Mouse (Mus musculus) limb, embryonic 13.5 days (tissue): ENCODE data around the gene Steap1. TPM values are rescaled to one million over a fixed set of nuclear protein-coding genes. Genes with fewer than 3 reads are reported as not detected.

Source experiments
- ATAC-seq: fragments of 200-750 bp; cut with Nextera tagmentation; 2 replicates; pipeline ENCODE4 v1.8.0; 2017; ENCODE audit warnings: low read depth, moderate number of reproducible peaks, moderate TSS enrichment; ENCODE audit not compliant: low FRiP score
- H3K27ac ChIP-seq: fragments of 300-500 bp; sonication (generic); 2 replicates; pipeline ENCODE4 v1.5.1; 2015; ENCODE audit warnings: inconsistent platforms, mild to moderate bottlenecking, moderate library complexity
- H3K27me3 ChIP-seq: fragments of 300-500 bp; sonication (generic); 2 replicates; pipeline ENCODE4 v1.6.1; 2015; ENCODE audit warnings: mild to moderate bottlenecking, inconsistent platforms
- H3K36me3 ChIP-seq: fragments of 300-500 bp; sonication (generic); 2 replicates; pipeline ENCODE4 v1.6.1; 2015; ENCODE audit warnings: inconsistent platforms, mild to moderate bottlenecking, moderate library complexity
- H3K4me1 ChIP-seq: fragments of 300-500 bp; sonication (generic); 2 replicates; pipeline ENCODE4 v1.6.1; 2015; ENCODE audit warnings: inconsistent platforms
- H3K4me2 ChIP-seq: fragments of 300-500 bp; sonication (generic); replicated peaks from 2 replicates; pipeline ENCODE4 v1.6.1; 2015; ENCODE audit warnings: inconsistent platforms, mild to moderate bottlenecking, moderate library complexity
- H3K4me3 ChIP-seq: fragments of 300-500 bp; sonication (generic); 2 replicates; pipeline ENCODE4 v1.5.1; 2015; ENCODE audit warnings: moderate library complexity, mild to moderate bottlenecking, inconsistent platforms
- H3K9ac ChIP-seq: fragments of 300-500 bp; sonication (generic); 2 replicates; pipeline ENCODE4 v1.6.1; 2015; ENCODE audit warnings: mild to moderate bottlenecking, inconsistent platforms
- H3K9me3 ChIP-seq: fragments of 300-500 bp; sonication (generic); 2 replicates; pipeline ENCODE4 v1.6.1; 2016; ENCODE audit warnings: inconsistent platforms
- WGBS: fragments of 180-500 bp; shearing (Covaris S2); methylation state at CpG from one replicate; pipeline ENCODE4 v1.1.7; 2015; 5-methylcytosine and 5-hydroxymethylcytosine counted together
- polyA plus RNA-seq: library from polyadenylated mRNA; unstranded; fragments of >200 nt; fragmentation: Nextera tagmentation; extraction: Ambion mirVana; gene quantifications from 2 replicates; pipeline ENCODE4 v1.2.1, GENCODE M21; 2015

The Steap1 gene
- 5.0 and 5.8 TPM in 2 replicates for polyA plus RNA-seq

GRCm38 (mm10) chr5:5748866-5749682 is at the start of gene Steap1:
Gene Steap1, minus strand, starts transcription at chr5:5749326.
- peak; percentile 94 for ATAC-seq
- Histone ChIP-seq H3K4me1 (peaks cover 3% of the 10 kb centered on the region; the same call in 1 of the 2 replicates), H3K9ac (peak within 1 kb of the TSS; percentile 74), H3K4me3 (peak within 1 kb of the TSS; percentile 68), H3K4me2 (peak within 1 kb of the TSS; percentile 90), H3K27ac (no peak within 1 kb of the TSS), H3K27me3 (peaks cover 18% of the 10 kb centered on the region), H3K36me3 (no peaks in the 10 kb centered on the region), H3K9me3 (no peaks in the 10 kb centered on the region)
- under 1% methylated on average over 70 of the region's 75 CpGs for WGBS

- no peak overlapping the region for H3K9ac ChIP-seq
- ATAC-seq: no peak
- no peaks in the 10 kb centered on the region for H3K27me3 ChIP-seq
- no peak overlapping the region for H3K4me2 ChIP-seq
- no peaks in the 10 kb centered on the region for H3K36me3 ChIP-seq
- no peak overlapping the region for H3K4me3 ChIP-seq
- 76% methylated on average over 2 of the region's 2 CpGs for WGBS
- H3K4me1 ChIP-seq: no peaks in the 10 kb centered on the region
- no peak overlapping the region for H3K27ac ChIP-seq
- H3K9me3 ChIP-seq: no peaks in the 10 kb centered on the region
Measured at GRCm38 (mm10) chr5:5787106-5787505, 38.0 kb upstream of the Steap1 start.

GRCm38 (mm10) chr5:5756392-5757019 is 7.4 kb upstream of the Steap1 start:
- ATAC-seq: no peak
- H3K27ac ChIP-seq: no peak overlapping the region

GRCm38 (mm10) chr5:5755039-5755438 is 5.9 kb upstream of the Steap1 start:
- Histone ChIP-seq H3K4me1 (no peaks in the 10 kb centered on the region), H3K9me3 (no peaks in the 10 kb centered on the region), H3K36me3 (no peaks in the 10 kb centered on the region), H3K27me3 (peaks cover 14% of the 10 kb centered on the region; the same call in 1 of the 2 replicates), H3K9ac (no peak overlapping the region), H3K4me2 (no peak overlapping the region), H3K4me3 (no peak overlapping the region), H3K27ac (no peak overlapping the region)
- WGBS: 2% methylated on average over 9 of the region's 9 CpGs
- ATAC-seq: peak; percentile 5; the same call in 1 of the 2 replicates

More at GRCm38 (mm10) chr5:5756392-5757019, 7.4 kb upstream of the Steap1 start:
- H3K4me1 ChIP-seq: no peaks in the 10 kb centered on the region
- WGBS: 72% methylated on average over 3 of the region's 3 CpGs
- no peak overlapping the region for H3K4me3 ChIP-seq
- no peaks in the 10 kb centered on the region for H3K9me3 ChIP-seq
- H3K36me3 ChIP-seq: no peaks in the 10 kb centered on the region
- no peak overlapping the region for H3K9ac ChIP-seq
- H3K27me3 ChIP-seq: peaks cover 9% of the 10 kb centered on the region; the same call in 1 of the 2 replicates
- no peak overlapping the region for H3K4me2 ChIP-seq

DNA sequence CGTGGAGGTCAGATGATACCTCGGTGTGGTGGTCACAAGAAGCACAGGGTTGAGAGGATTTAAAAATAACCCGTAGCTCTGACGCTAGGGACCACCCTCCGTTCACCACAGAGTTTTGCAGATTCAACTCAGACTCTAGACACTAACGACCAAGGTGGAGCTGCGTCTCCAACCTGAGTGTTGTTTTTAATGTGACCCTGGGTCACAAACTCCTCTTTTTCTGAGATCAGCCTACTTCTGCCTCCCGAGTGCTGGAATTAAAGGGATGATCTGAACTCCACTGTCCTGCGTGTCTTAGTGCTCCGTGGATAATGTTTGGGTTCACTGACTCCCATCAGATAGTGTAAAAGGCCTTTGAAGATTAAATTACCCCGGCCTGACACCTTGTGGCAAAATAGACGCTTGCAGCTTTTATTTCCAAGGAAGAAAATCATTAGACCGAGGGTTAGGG is 671 bp upstream of the Steap1 start:
- Histone ChIP-seq H3K9ac (no peak overlapping the region), H3K27me3 (peaks cover 21% of the 10 kb centered on the region), H3K9me3 (no peaks in the 10 kb centered on the region), H3K4me2 (peak overlapping the region; percentile 90), H3K4me1 (peaks cover 3% of the 10 kb centered on the region; the same call in 1 of the 2 replicates), H3K36me3 (no peaks in the 10 kb centered on the region), H3K4me3 (peak overlapping the region; percentile 68), H3K27ac (no peak overlapping the region)
- WGBS: under 1% methylated on average over 13 of the region's 13 CpGs
- ATAC-seq: peak; percentile 57; the same call in 1 of the 2 replicates

DNA sequence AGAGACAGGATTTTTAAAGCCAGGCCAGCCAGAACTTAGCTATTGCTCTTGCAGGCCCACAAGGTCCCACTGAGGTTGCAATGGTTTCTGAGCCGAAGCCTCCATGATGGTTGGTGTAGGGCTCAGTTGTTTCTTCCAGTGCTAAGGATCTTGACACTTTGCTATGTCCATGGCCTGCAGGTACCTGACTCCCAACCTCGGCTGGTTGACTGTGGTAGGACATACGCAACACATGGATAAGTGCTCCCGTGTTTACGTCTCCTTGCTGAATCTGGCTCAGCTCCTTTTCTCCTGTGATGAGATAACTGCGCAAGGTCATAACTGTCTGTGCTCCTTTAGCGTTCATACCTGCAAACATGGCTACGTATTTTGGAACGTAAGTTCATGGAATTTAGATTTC is 14.7 kb downstream of the Steap1 start:
- no peaks in the 10 kb centered on the region for H3K9me3 ChIP-seq
- no peak overlapping the region for H3K4me3 ChIP-seq
- H3K4me1 ChIP-seq: no peaks in the 10 kb centered on the region
- H3K4me2 ChIP-seq: no peak overlapping the region
- no peaks in the 10 kb centered on the region for H3K27me3 ChIP-seq
- no peak overlapping the region for H3K27ac ChIP-seq
- ATAC-seq: no peak
- H3K9ac ChIP-seq: no peak overlapping the region
- no peaks in the 10 kb centered on the region for H3K36me3 ChIP-seq
- 93% methylated on average over 9 of the region's 9 CpGs for WGBS

GRCm38 (mm10) chr5:5732858-5733257 is 16.3 kb downstream of the Steap1 start:
- H3K36me3 ChIP-seq: no peaks in the 10 kb centered on the region

GRCm38 (mm10) chr5:5732208-5732607 is 16.9 kb downstream of the Steap1 start:
- Histone ChIP-seq H3K4me3 (no peak overlapping the region), H3K4me2 (no peak overlapping the region), H3K9me3 (no peaks in the 10 kb centered on the region), H3K4me1 (no peaks in the 10 kb centered on the region), H3K27me3 (no peaks in the 10 kb centered on the region), H3K36me3 (no peaks in the 10 kb centered on the region), H3K9ac (no peak overlapping the region), H3K27ac (no peak overlapping the region)
- no peak for ATAC-seq
- WGBS: 93% methylated on average over 3 of the region's 3 CpGs

More at GRCm38 (mm10) chr5:5732858-5733257, 16.3 kb downstream of the Steap1 start:
- Histone ChIP-seq H3K27ac (no peak overlapping the region), H3K4me3 (no peak overlapping the region), H3K27me3 (no peaks in the 10 kb centered on the region), H3K9me3 (no peaks in the 10 kb centered on the region), H3K4me1 (no peaks in the 10 kb centered on the region), H3K4me2 (no peak overlapping the region), H3K9ac (no peak overlapping the region)
- WGBS: 67% methylated on average over 2 of the region's 2 CpGs
- no peak for ATAC-seq

- Histone ChIP-seq H3K36me3 (no peaks in the 10 kb centered on the region), H3K4me3 (no peak overlapping the region), H3K4me2 (no peak overlapping the region), H3K9ac (no peak overlapping the region), H3K27ac (no peak overlapping the region), H3K9me3 (no peaks in the 10 kb centered on the region), H3K4me1 (no peaks in the 10 kb centered on the region), H3K27me3 (no peaks in the 10 kb centered on the region)
- WGBS: 89% methylated on average over 4 of the region's 4 CpGs
- ATAC-seq: no peak
Measured at GRCm38 (mm10) chr5:5729904-5730303, 19.2 kb downstream of the Steap1 start.

- H3K4me3 ChIP-seq: no peak overlapping the region
- no peaks in the 10 kb centered on the region for H3K36me3 ChIP-seq
- 52% methylated on average over 7 of the region's 7 CpGs for WGBS
Measured at GRCm38 (mm10) chr5:5722217-5722616, 26.9 kb downstream of the Steap1 start.

GRCm38 (mm10) chr5:5711032-5711431 is 38.1 kb downstream of the Steap1 start:
- no peak for ATAC-seq
- no peak overlapping the region for H3K9ac ChIP-seq
- H3K9me3 ChIP-seq: no peaks in the 10 kb centered on the region
- no peak overlapping the region for H3K27ac ChIP-seq
- H3K36me3 ChIP-seq: no peaks in the 10 kb centered on the region
- H3K27me3 ChIP-seq: no peaks in the 10 kb centered on the region
- peaks cover 10% of the 10 kb centered on the region; the same call in 1 of the 2 replicates for H3K4me1 ChIP-seq
- no peak overlapping the region for H3K4me3 ChIP-seq
- no peak overlapping the region for H3K4me2 ChIP-seq
- WGBS: 76% methylated on average over 4 of the region's 4 CpGs

More at GRCm38 (mm10) chr5:5722217-5722616, 26.9 kb downstream of the Steap1 start:
- Histone ChIP-seq H3K4me1 (no peaks in the 10 kb centered on the region), H3K9ac (no peak overlapping the region), H3K27me3 (no peaks in the 10 kb centered on the region), H3K4me2 (no peak overlapping the region), H3K27ac (no peak overlapping the region), H3K9me3 (no peaks in the 10 kb centered on the region)
- ATAC-seq: no peak; the same call in 1 of the 2 replicates
